Mouse (Mus musculus): Measurements from ENCODE around the gene Cped1. TPM values are rescaled to one million over a fixed set of nuclear protein-coding genes. Genes with fewer than 3 reads are reported as not detected.

Cped1 gene
- total and polyA plus RNA-seq, 3 experiments, result 0.22 TPM; not detected in 2

- Histone ChIP-seq H3K27me3 (ENCODE audit: insufficient read depth, low read length) (peaks cover 16% of the 10 kb centered on the region), H3K4me3 (ENCODE audit: low read depth, low read length) (no peak overlapping the region), H3K4me1 (ENCODE audit: insufficient read depth, low read depth, low read length) (no peaks in the 10 kb centered on the region), H3K9me3 (replicated peaks) (no peaks in the 10 kb centered on the region), H3K36me3 (replicated peaks) (no peaks in the 10 kb centered on the region)
- DNase-seq (ENCODE audit: low spot score) (no peak), ATAC-seq (ENCODE audit: extremely low read depth, insufficient number of reproducible peaks, low FRiP score, poor library complexity, severe bottlenecking) (no peak)
- no peak for TF ChIP-seq GATA2 (IDR thresholded peaks at IDR 0.05; ENCODE audit: borderline replicate concordance, low read depth, low read length)
- no peak for TF ChIP-seq GATA1 (IDR thresholded peaks at IDR 0.05; ENCODE audit: borderline replicate concordance, low read length)
- no peak for TF ChIP-seq CTCF (IDR thresholded peaks at IDR 0.05; ENCODE audit: low read depth, low read length)
- no peak for TF ChIP-seq POLR2AphosphoS5 (IDR thresholded peaks at IDR 0.05; ENCODE audit: insufficient replicate concordance, low read depth, low read length)
- TF ChIP-seq TAL1 (conservative IDR thresholded peaks at IDR 0.05; ENCODE audit: low read depth, low read length), result no peak
These were observed 33.2 kb downstream of the Cped1 start for GRCm38 (mm10) chr6:22018768-22019445.

GRCm38 (mm10) chr6:22019637-22020036, 33.9 kb downstream of the Cped1 start:
- Histone ChIP-seq H3K36me3 (replicated peaks) (no peaks in the 10 kb centered on the region), H3K27me3 (ENCODE audit: insufficient read depth, low read length) (peaks cover 16% of the 10 kb centered on the region), H3K4me1 (ENCODE audit: insufficient read depth, low read depth, low read length) (no peaks in the 10 kb centered on the region), H3K9me3 (replicated peaks) (no peaks in the 10 kb centered on the region), H3K4me3 (ENCODE audit: low read depth, low read length) (no peak overlapping the region)
- TF ChIP-seq CTCF (IDR thresholded peaks at IDR 0.05; ENCODE audit: low read depth, low read length) (no peak), GATA2 (IDR thresholded peaks at IDR 0.05; ENCODE audit: borderline replicate concordance, low read depth, low read length) (no peak), TAL1 (conservative IDR thresholded peaks at IDR 0.05; ENCODE audit: low read depth, low read length) (no peak), GATA1 (IDR thresholded peaks at IDR 0.05; ENCODE audit: borderline replicate concordance, low read length) (no peak), POLR2AphosphoS5 (IDR thresholded peaks at IDR 0.05; ENCODE audit: insufficient replicate concordance, low read depth, low read length) (no peak)
- DNase-seq (ENCODE audit: low spot score), result no peak
- no peak for ATAC-seq (ENCODE audit: extremely low read depth, insufficient number of reproducible peaks, low FRiP score, poor library complexity, severe bottlenecking)

- peaks cover 15% of the 10 kb centered on the region for H3K27me3 ChIP-seq (ENCODE audit: insufficient read depth, low read length)
- DNase-seq (ENCODE audit: low spot score) (no peak), ATAC-seq (ENCODE audit: extremely low read depth, insufficient number of reproducible peaks, low FRiP score, poor library complexity, severe bottlenecking) (no peak)
- H3K4me3 ChIP-seq (ENCODE audit: low read depth, low read length), result no peak overlapping the region
- TF ChIP-seq GATA1 (IDR thresholded peaks at IDR 0.05; ENCODE audit: borderline replicate concordance, low read length) (no peak), GATA2 (IDR thresholded peaks at IDR 0.05; ENCODE audit: borderline replicate concordance, low read depth, low read length) (no peak), POLR2AphosphoS5 (IDR thresholded peaks at IDR 0.05; ENCODE audit: insufficient replicate concordance, low read depth, low read length) (no peak), CTCF (IDR thresholded peaks at IDR 0.05; ENCODE audit: low read depth, low read length) (no peak), TAL1 (conservative IDR thresholded peaks at IDR 0.05; ENCODE audit: low read depth, low read length) (no peak)
- H3K9me3 ChIP-seq (replicated peaks), result no peaks in the 10 kb centered on the region
- no peaks in the 10 kb centered on the region for H3K36me3 ChIP-seq (replicated peaks)
- no peaks in the 10 kb centered on the region for H3K4me1 ChIP-seq (ENCODE audit: insufficient read depth, low read depth, low read length)
These were observed 35.0 kb downstream of the Cped1 start for GRCm38 (mm10) chr6:22020696-22021095.

- DNase-seq (ENCODE audit: low spot score), result no peak
- Histone ChIP-seq H3K4me1 (ENCODE audit: insufficient read depth, low read depth, low read length) (no peaks in the 10 kb centered on the region), H3K9me3 (replicated peaks) (no peaks in the 10 kb centered on the region), H3K27me3 (ENCODE audit: insufficient read depth, low read length) (peaks cover 15% of the 10 kb centered on the region), H3K36me3 (replicated peaks) (no peaks in the 10 kb centered on the region), H3K4me3 (ENCODE audit: low read depth, low read length) (no peak overlapping the region)
- TF ChIP-seq GATA2 (IDR thresholded peaks at IDR 0.05; ENCODE audit: borderline replicate concordance, low read depth, low read length), result no peak
- TF ChIP-seq TAL1 (conservative IDR thresholded peaks at IDR 0.05; ENCODE audit: low read depth, low read length), result no peak
- no peak for ATAC-seq (ENCODE audit: extremely low read depth, insufficient number of reproducible peaks, low FRiP score, poor library complexity, severe bottlenecking)
These were observed 35.6 kb downstream of the Cped1 start for GRCm38 (mm10) chr6:22021315-22021714.

- DNase-seq (ENCODE audit: low spot score) (no peak), ATAC-seq (ENCODE audit: extremely low read depth, insufficient number of reproducible peaks, low FRiP score, poor library complexity, severe bottlenecking) (no peak)
- H3K4me1 ChIP-seq (ENCODE audit: insufficient read depth, low read depth, low read length), result no peaks in the 10 kb centered on the region
- no peaks in the 10 kb centered on the region for H3K36me3 ChIP-seq (replicated peaks)
- 0 out of 2 replicates have a peak, but pooled peaks cover 2% of the 10 kb centered on the region for H3K27me3 ChIP-seq (ENCODE audit: insufficient read depth, low read length)
- H3K9me3 ChIP-seq (replicated peaks), result no peaks in the 10 kb centered on the region
- TF ChIP-seq GATA2 (IDR thresholded peaks at IDR 0.05; ENCODE audit: borderline replicate concordance, low read depth, low read length) (no peak), CTCF (IDR thresholded peaks at IDR 0.05; ENCODE audit: low read depth, low read length) (no peak), TAL1 (conservative IDR thresholded peaks at IDR 0.05; ENCODE audit: low read depth, low read length) (no peak), POLR2AphosphoS5 (IDR thresholded peaks at IDR 0.05; ENCODE audit: insufficient replicate concordance, low read depth, low read length) (no peak), GATA1 (IDR thresholded peaks at IDR 0.05; ENCODE audit: borderline replicate concordance, low read length) (no peak)
- H3K4me3 ChIP-seq (ENCODE audit: low read depth, low read length), result no peak overlapping the region
These were observed 38.5 kb downstream of the Cped1 start for GRCm38 (mm10) chr6:22024168-22024567.

GRCm38 (mm10) chr6:22025584-22026357, 40.1 kb downstream of the Cped1 start:
- H3K9me3 ChIP-seq (replicated peaks), result no peaks in the 10 kb centered on the region
- H3K36me3 ChIP-seq (replicated peaks), result no peaks in the 10 kb centered on the region
- H3K4me1 ChIP-seq (ENCODE audit: insufficient read depth, low read depth, low read length), result no peaks in the 10 kb centered on the region
- TF ChIP-seq GATA2 (IDR thresholded peaks at IDR 0.05; ENCODE audit: borderline replicate concordance, low read depth, low read length), result no peak
- ATAC-seq (ENCODE audit: extremely low read depth, insufficient number of reproducible peaks, low FRiP score, poor library complexity, severe bottlenecking), result no peak
- DNase-seq (ENCODE audit: low spot score), result no peak
- 0 out of 2 replicates have a peak, but pooled peaks cover 2% of the 10 kb centered on the region for H3K27me3 ChIP-seq (ENCODE audit: insufficient read depth, low read length)
- H3K4me3 ChIP-seq (ENCODE audit: low read depth, low read length), result no peak overlapping the region
